Mouse (Mus musculus) limb, embryonic 15.5 days (tissue): Measurements from ENCODE around the gene Ikzf3. TPM values are rescaled to one million over a fixed set of nuclear protein-coding genes. Genes with fewer than 3 reads are reported as not detected.

ENCODE experiments used
- ATAC-seq: fragments of 200-750 bp; cut with Nextera tagmentation; 2 replicates; pipeline ENCODE4 v1.8.0; 2017; ENCODE audit warnings: low read depth, moderate TSS enrichment; ENCODE audit not compliant: insufficient number of reproducible peaks, low FRiP score, low TSS enrichment
- H3K27ac ChIP-seq: fragments of 300-500 bp; sonication (generic); 2 replicates; pipeline ENCODE4 v1.5.1; 2015; ENCODE audit warnings: moderate library complexity, mild to moderate bottlenecking, inconsistent platforms
- H3K27me3 ChIP-seq: fragments of 300-500 bp; sonication (generic); 2 replicates; pipeline ENCODE4 v1.6.1; 2015; ENCODE audit warnings: inconsistent platforms
- H3K36me3 ChIP-seq: fragments of 300-500 bp; sonication (generic); 2 replicates; pipeline ENCODE4 v1.6.1; 2015; ENCODE audit warnings: inconsistent platforms
- H3K4me1 ChIP-seq: fragments of 300-500 bp; sonication (generic); 2 replicates; pipeline ENCODE4 v1.6.1; 2015; ENCODE audit warnings: inconsistent platforms
- H3K4me2 ChIP-seq: fragments of 300-500 bp; sonication (generic); 2 replicates; pipeline ENCODE4 v1.6.1; 2015; ENCODE audit warnings: mild to moderate bottlenecking, inconsistent platforms
- H3K4me3 ChIP-seq: fragments of 300-500 bp; sonication (generic); 2 replicates; pipeline ENCODE4 v1.5.1; 2015; ENCODE audit warnings: mild to moderate bottlenecking, inconsistent platforms
- H3K9ac ChIP-seq: fragments of 300-500 bp; sonication (generic); 2 replicates; pipeline ENCODE4 v1.6.1; 2015; ENCODE audit warnings: inconsistent platforms
- H3K9me3 ChIP-seq: fragments of 300-500 bp; sonication (generic); 2 replicates; pipeline ENCODE4 v1.6.1; 2016; ENCODE audit warnings: inconsistent platforms
- WGBS: fragments of 180-500 bp; shearing (Covaris S2); methylation state at CpG from one replicate; pipeline ENCODE4 v1.1.7; 2015; 5-methylcytosine and 5-hydroxymethylcytosine counted together
- polyA plus RNA-seq: library from polyadenylated mRNA; unstranded; fragments of >200 nt; fragmentation: Nextera tagmentation; extraction: Ambion mirVana; gene quantifications from 2 replicates; pipeline ENCODE4 v1.2.1, GENCODE M21; 2015

Gene Ikzf3
- polyA plus RNA-seq, 1 experiment from 2014 or later: 0.74 TPM

DNA sequence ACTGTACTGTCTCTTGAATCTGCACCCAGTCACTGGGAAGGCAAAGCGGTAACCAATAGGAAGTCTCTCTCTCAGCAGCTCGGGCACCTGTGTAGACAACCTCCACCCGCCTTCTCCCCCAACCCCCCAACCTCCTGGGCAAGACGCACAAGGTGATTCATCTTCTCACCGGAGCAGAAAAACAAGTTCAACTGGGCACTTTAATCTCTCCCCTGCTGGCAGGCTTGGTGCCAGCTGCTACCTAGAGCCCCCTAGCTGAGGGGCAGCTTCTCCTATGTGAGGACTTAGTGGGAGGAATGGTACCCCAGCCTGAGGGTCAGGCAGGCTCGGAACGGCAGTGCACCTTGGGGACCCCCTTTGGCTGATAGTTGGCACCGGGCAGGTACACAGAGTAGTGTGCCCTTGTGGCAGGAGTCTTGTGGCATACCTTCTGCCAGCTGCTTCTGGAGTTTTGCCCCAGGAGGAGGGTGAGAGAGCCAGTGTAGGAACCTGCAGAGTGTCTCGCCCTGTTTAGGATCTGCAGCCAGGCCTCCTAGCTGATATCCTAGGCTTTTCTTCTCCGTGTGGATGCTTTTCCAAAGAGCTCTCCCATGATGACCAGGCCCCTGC is 126.8 kb downstream of the Ikzf3 start:
- Histone ChIP-seq H3K4me1 (peaks cover 45% of the 10 kb centered on the region), H3K9me3 (no peaks in the 10 kb centered on the region), H3K9ac (no peak overlapping the region), H3K27me3 (no peaks in the 10 kb centered on the region), H3K4me2 (no peak overlapping the region), H3K4me3 (no peak overlapping the region), H3K36me3 (peaks cover 45% of the 10 kb centered on the region), H3K27ac (peak overlapping the region; percentile 67)
- WGBS: 74% methylated on average over 10 of the region's 10 CpGs
- ATAC-seq: no peak

DNA sequence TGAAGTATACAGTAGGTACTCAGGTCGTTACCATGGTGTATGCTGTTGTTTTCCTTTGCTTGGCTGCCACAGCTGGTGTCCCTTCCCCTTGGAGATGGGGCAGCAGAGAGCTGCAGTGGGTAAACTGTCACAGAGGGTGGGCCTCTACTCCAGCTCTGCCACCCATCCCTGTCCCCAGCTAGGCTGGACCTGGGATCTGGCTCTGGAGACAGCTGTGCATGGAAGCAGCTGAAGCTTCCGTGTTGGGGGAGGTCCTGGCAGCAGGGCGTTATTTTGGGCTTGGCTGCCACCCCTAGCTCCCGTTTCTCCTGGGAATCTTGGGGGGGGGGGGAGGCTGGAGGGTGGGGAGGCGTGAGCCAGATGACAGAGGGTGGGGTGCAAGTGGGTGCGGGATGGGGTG is 127.6 kb downstream of the Ikzf3 start:
- peaks cover 52% of the 10 kb centered on the region for H3K4me1 ChIP-seq
- no peak overlapping the region for H3K9ac ChIP-seq
- H3K27me3 ChIP-seq: no peaks in the 10 kb centered on the region
- no peak for ATAC-seq
- H3K9me3 ChIP-seq: no peaks in the 10 kb centered on the region
- H3K4me3 ChIP-seq: no peak overlapping the region
- H3K36me3 ChIP-seq: peaks cover 38% of the 10 kb centered on the region
- H3K27ac ChIP-seq: peak overlapping the region; percentile 67
- 52% methylated on average over 4 of the region's 6 CpGs for WGBS
- no peak overlapping the region for H3K4me2 ChIP-seq

DNA sequence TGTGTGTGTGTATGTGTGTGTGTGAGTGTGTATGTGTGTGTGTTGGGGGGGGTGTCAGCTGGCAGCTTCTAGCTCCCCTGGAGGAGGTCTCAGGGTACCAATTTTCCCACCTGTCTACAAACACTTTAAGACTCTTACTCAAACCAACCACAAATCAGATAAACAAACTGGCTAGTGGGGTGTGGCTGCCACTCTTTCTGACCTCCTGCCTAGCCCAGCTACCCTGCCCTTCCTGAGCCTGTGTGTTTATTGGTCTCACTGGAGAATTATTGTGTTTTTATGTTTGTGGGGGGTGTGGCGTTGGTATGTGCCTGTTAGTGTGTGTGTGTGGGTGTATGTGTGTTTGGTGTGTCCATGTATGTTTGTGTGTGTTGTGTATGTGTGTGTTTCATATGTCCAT is 128.8 kb downstream of the Ikzf3 start:
- WGBS: 52% methylated on average over 1 of the region's 1 CpGs
- no peak for ATAC-seq
- Histone ChIP-seq H3K9ac (no peak overlapping the region), H3K9me3 (no peaks in the 10 kb centered on the region), H3K4me2 (no peak overlapping the region), H3K27ac (0 out of 2 replicates have a peak overlapping the region, but pooled peaks have one; percentile 43), H3K4me3 (no peak overlapping the region), H3K4me1 (peaks cover 53% of the 10 kb centered on the region), H3K36me3 (peaks cover 26% of the 10 kb centered on the region), H3K27me3 (no peaks in the 10 kb centered on the region)

Other genes with a start within 250 kb of the Ikzf3 start
- not detected in 2 replicates for gene Neurod2, start 216.4 kb downstream of the Ikzf3 start, polyA plus RNA-seq
- gene Ppp1r1b, start 197.6 kb downstream of the Ikzf3 start, polyA plus RNA-seq: 3.7 and 4.3 TPM in 2 replicates
- 36.6 and 40.1 TPM in 2 replicates for gene Stard3, start 187.7 kb downstream of the Ikzf3 start, polyA plus RNA-seq
- 18.1 and 45.8 TPM in 2 replicates for gene Tcap, start 162.2 kb downstream of the Ikzf3 start, polyA plus RNA-seq
- 1.6 TPM in 2 replicates for gene Pnmt, start 159.6 kb downstream of the Ikzf3 start, polyA plus RNA-seq
- 12.6 and 13.0 TPM in 2 replicates for gene Pgap3, start 145.5 kb downstream of the Ikzf3 start, polyA plus RNA-seq
- 63.3 and 70.7 TPM in 2 replicates for gene Erbb2, start 133.6 kb downstream of the Ikzf3 start, polyA plus RNA-seq
- gene Mien1, start 107.0 kb downstream of the Ikzf3 start, polyA plus RNA-seq: 100 and 109 TPM in 2 replicates
- 10.5 and 11.1 TPM in 2 replicates for gene Grb7, start 99.6 kb downstream of the Ikzf3 start, polyA plus RNA-seq
- gene Zpbp2, start 5.1 kb upstream of the Ikzf3 start, polyA plus RNA-seq: 0.12 and 0.17 TPM in 2 replicates
- gene Ormdl3, start 41.3 kb upstream of the Ikzf3 start, polyA plus RNA-seq: 86.7 and 87.1 TPM in 2 replicates
- not detected in 2 replicates for gene Lrrc3c, start 52.3 kb upstream of the Ikzf3 start, polyA plus RNA-seq
- 0.64 and 1.1 TPM in 2 replicates for gene Gm12355, start 79.6 kb upstream of the Ikzf3 start, polyA plus RNA-seq
- gene Gsdma3, start 80.3 kb upstream of the Ikzf3 start, polyA plus RNA-seq: not detected in 2 replicates
- not detected in 2 replicates for gene Gsdma2, start 100.7 kb upstream of the Ikzf3 start, polyA plus RNA-seq
- gene Gsdma, start 118.3 kb upstream of the Ikzf3 start, polyA plus RNA-seq: 10.5 and 14.7 TPM in 2 replicates
- gene Psmd3, start 136.5 kb upstream of the Ikzf3 start, polyA plus RNA-seq: 197 and 200 TPM in 2 replicates
- gene Csf3, start 155.2 kb upstream of the Ikzf3 start, polyA plus RNA-seq: 0.10 TPM in 1 of 2 replicates, not detected in the other
- 47.6 and 48.3 TPM in 2 replicates for gene Med24, start 183.4 kb upstream of the Ikzf3 start, polyA plus RNA-seq
- gene Thra, start 194.6 kb upstream of the Ikzf3 start, polyA plus RNA-seq: 38.4 and 39.6 TPM in 2 replicates
- gene Nr1d1, start 229.3 kb upstream of the Ikzf3 start, polyA plus RNA-seq: 1.2 TPM in 2 replicates
- 22.9 and 25.8 TPM in 2 replicates for gene Msl1, start 249.5 kb upstream of the Ikzf3 start, polyA plus RNA-seq